Mouse (Mus musculus): ENCODE data around the gene Stk32c.

DNA sequence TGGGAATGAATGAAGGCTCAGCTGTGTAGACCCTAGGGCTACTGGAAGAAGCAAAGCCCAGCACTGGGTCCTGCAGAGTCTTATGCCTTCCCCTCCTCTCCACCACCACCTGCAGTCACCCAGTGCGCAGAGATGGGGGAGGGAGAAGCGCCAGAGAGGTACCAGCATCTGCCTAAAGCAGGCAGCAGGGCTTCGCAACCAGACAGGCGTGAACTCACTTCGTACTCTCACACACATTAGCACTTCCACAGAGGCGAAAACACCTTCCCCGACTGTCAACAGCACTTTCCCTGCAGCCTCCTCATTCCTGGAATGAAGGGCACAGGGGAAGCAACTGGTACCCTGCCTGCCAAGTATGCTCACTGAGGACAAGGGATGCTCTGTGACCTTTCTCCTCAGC lies 63.7 kb downstream of the Stk32c start:
- TF ChIP-seq CTCF (IDR thresholded peaks at IDR 0.05; ENCODE audit: borderline replicate concordance, insufficient read depth, low read depth, low read length) = no peak
- TF ChIP-seq POLR2A (IDR thresholded peaks at IDR 0.05; ENCODE audit: borderline replicate concordance, insufficient read depth, low read length) = no peak
